Mouse (Mus musculus) CH12.LX (cell line): ENCODE measurements around the gene C2. TPM values are rescaled to one million over a fixed set of nuclear protein-coding genes. Genes with fewer than 3 reads are reported as not detected.

Source experiments
- DNase-seq: peaks from one replicate; pipeline ENCODE4 v3.0.0-alpha.2; 2013; ENCODE audit errors: extremely low read depth
- H3K27ac ChIP-seq: 2 replicates; pipeline ENCODE4 v1.5.1; 2012; ENCODE audit warnings: low read depth, mild to moderate bottlenecking, control low read depth, moderate library complexity; ENCODE audit not compliant: insufficient read depth
- H3K27me3 ChIP-seq: replicated peaks from 2 replicates; pipeline ENCODE3; 2012; ENCODE audit warnings: inconsistent platforms
- H3K36me3 ChIP-seq, 2 experiments: replicated peaks in 1 of 2; 2 replicates each; pipeline versions ENCODE3 to v1.6.1; 2012; ENCODE audit warnings: inconsistent platforms in 1 of 2, low read length in 1 of 2, mild to moderate bottlenecking in 1 of 2, mixed read lengths in 1 of 2, moderate library complexity in 1 of 2; ENCODE audit not compliant: control insufficient read depth in 1 of 2, insufficient read depth in 1 of 2
- H3K4me1 ChIP-seq, 2 experiments: 2 replicates each; pipeline ENCODE4 v1.6.1; 2012; ENCODE audit warnings: inconsistent platforms in 1 of 2, moderate library complexity in 1 of 2; ENCODE audit not compliant: insufficient read depth in 2 of 2, control insufficient read depth in 1 of 2
- H3K4me2 ChIP-seq: 2 replicates; pipeline ENCODE4 v1.6.1; 2012; ENCODE audit warnings: low read depth, mild to moderate bottlenecking, control low read depth; ENCODE audit not compliant: poor library complexity, insufficient read depth, severe bottlenecking
- H3K4me3 ChIP-seq, 3 experiments: fragments of 150-350 bp in 1 of 3; sonication (generic) in 1 of 3; replicated peaks in 1 of 3; 2 replicates each; pipeline versions ENCODE3 to v1.5.1; 2011 to 2012; ENCODE audit warnings: low read depth in 2 of 3, low read length in 2 of 3, mild to moderate bottlenecking in 2 of 3, moderate library complexity in 2 of 3, control low read depth in 1 of 3, improper control_type of control experiment in 1 of 3, inconsistent platforms in 1 of 3, mixed read lengths in 1 of 3; ENCODE audit not compliant: poor library complexity in 1 of 3
- H3K79me2 ChIP-seq: replicated peaks from 2 replicates; pipeline ENCODE4 v1.6.1; 2012; ENCODE audit warnings: mild to moderate bottlenecking, moderate library complexity; ENCODE audit not compliant: control insufficient read depth, poor library complexity, insufficient read depth, severe bottlenecking; ENCODE audit errors: extremely low read depth
- H3K9ac ChIP-seq: 2 replicates; pipeline ENCODE4 v1.6.1; 2012; ENCODE audit warnings: low read depth, mild to moderate bottlenecking, control low read depth, moderate library complexity; ENCODE audit not compliant: insufficient read depth
- H3K9me3 ChIP-seq: replicated peaks from 2 replicates; pipeline ENCODE3; 2012; ENCODE audit warnings: low read length, inconsistent platforms, mixed read lengths
- BHLHE40 ChIP-seq: IDR thresholded peaks from 2 replicates; pipeline ENCODE4 v1.6.1; 2011; ENCODE audit warnings: mild to moderate bottlenecking, low read depth, low read length, improper control_type of control experiment
- CHD1 ChIP-seq: IDR thresholded peaks from 2 replicates; pipeline ENCODE4 v1.6.1; 2012; ENCODE audit warnings: low read depth, low read length, improper control_type of control experiment, inconsistent platforms
- ELF1 ChIP-seq: IDR thresholded peaks from 2 replicates; pipeline ENCODE4 v1.6.1; 2014; ENCODE audit warnings: low read depth, mild to moderate bottlenecking, inconsistent platforms, low read length, improper control_type of control experiment
- GABPA ChIP-seq: IDR thresholded peaks from 2 replicates; pipeline ENCODE4 v1.6.1; 2012; ENCODE audit warnings: low read depth, low read length, improper control_type of control experiment, inconsistent platforms; ENCODE audit not compliant: insufficient replicate concordance
- IRF4 ChIP-seq: IDR thresholded peaks from 2 replicates; pipeline ENCODE4 v1.6.1; 2014; ENCODE audit warnings: low read depth, mild to moderate bottlenecking, inconsistent platforms, low read length, improper control_type of control experiment
- JUN ChIP-seq: IDR thresholded peaks from 2 replicates; pipeline ENCODE4 v1.6.1; 2011; ENCODE audit warnings: low read depth, mild to moderate bottlenecking, low read length, improper control_type of control experiment, moderate library complexity; ENCODE audit not compliant: insufficient read depth
- MAFK ChIP-seq: IDR thresholded peaks from 2 replicates; pipeline ENCODE4 v1.6.1; 2011; ENCODE audit warnings: low read length, improper control_type of control experiment; ENCODE audit not compliant: insufficient replicate concordance
- MAX ChIP-seq: IDR thresholded peaks from 2 replicates; pipeline ENCODE4 v1.6.1; 2011; ENCODE audit warnings: low read length, improper control_type of control experiment
- MAZ ChIP-seq: IDR thresholded peaks from 2 replicates; pipeline ENCODE4 v1.6.1; 2012; ENCODE audit warnings: low read depth, mild to moderate bottlenecking, inconsistent platforms, low read length, improper control_type of control experiment, moderate library complexity
- MEF2A ChIP-seq: IDR thresholded peaks from 2 replicates; pipeline ENCODE4 v1.6.1; 2014; ENCODE audit warnings: low read depth, mild to moderate bottlenecking, inconsistent platforms, low read length, improper control_type of control experiment, borderline replicate concordance
- MYC ChIP-seq: IDR thresholded peaks from 2 replicates; pipeline ENCODE4 v1.6.1; 2011; ENCODE audit warnings: low read depth, mild to moderate bottlenecking, improper control_type of control experiment, low read length
- NELFE ChIP-seq: IDR thresholded peaks from 2 replicates; pipeline ENCODE4 v1.6.1; 2011; ENCODE audit warnings: low read depth, low read length, improper control_type of control experiment
- PAX5 ChIP-seq: IDR thresholded peaks from 2 replicates; pipeline ENCODE4 v1.6.1; 2012; ENCODE audit warnings: low read length, inconsistent platforms, mixed read lengths
- POLR2AphosphoS2 ChIP-seq: IDR thresholded peaks from 2 replicates; pipeline ENCODE4 v1.6.1; 2011; ENCODE audit warnings: low read depth, low read length, improper control_type of control experiment
- RAD21 ChIP-seq: IDR thresholded peaks from 2 replicates; pipeline ENCODE4 v1.6.1; 2011; ENCODE audit warnings: low read depth, mild to moderate bottlenecking, low read length, improper control_type of control experiment, moderate library complexity
- RCOR1 ChIP-seq: conservative IDR thresholded peaks from 2 replicates; pipeline ENCODE4 v1.6.1; 2012; ENCODE audit warnings: low read depth, mild to moderate bottlenecking, inconsistent platforms, low read length, improper control_type of control experiment
- TBP ChIP-seq: conservative IDR thresholded peaks from 2 replicates; pipeline ENCODE4 v1.6.1; 2011; ENCODE audit warnings: low read depth, low read length, improper control_type of control experiment
- TCF12 ChIP-seq: IDR thresholded peaks from 2 replicates; pipeline ENCODE4 v1.6.1; 2014; ENCODE audit warnings: low read depth, mild to moderate bottlenecking, inconsistent platforms, low read length, improper control_type of control experiment
- UBTF ChIP-seq: IDR thresholded peaks from 2 replicates; pipeline ENCODE4 v1.6.1; 2012; ENCODE audit warnings: low read depth, mild to moderate bottlenecking, inconsistent platforms, low read length, improper control_type of control experiment, moderate library complexity
- USF1 ChIP-seq: IDR thresholded peaks from 2 replicates; pipeline ENCODE4 v1.6.1; 2014; ENCODE audit warnings: low read depth, mild to moderate bottlenecking, inconsistent platforms, low read length, improper control_type of control experiment
- ZC3H11A ChIP-seq: IDR thresholded peaks from 2 replicates; pipeline ENCODE4 v1.6.1; 2012; ENCODE audit warnings: low read depth, mild to moderate bottlenecking, inconsistent platforms, low read length, improper control_type of control experiment
- ZKSCAN1 ChIP-seq: IDR thresholded peaks from 2 replicates; pipeline ENCODE4 v1.6.1; 2012; ENCODE audit warnings: low read depth, inconsistent platforms, low read length, improper control_type of control experiment, borderline replicate concordance
- ZMIZ1 ChIP-seq: IDR thresholded peaks from 2 replicates; pipeline ENCODE4 v1.6.1; 2012; ENCODE audit warnings: low read depth, mild to moderate bottlenecking, inconsistent platforms, low read length, improper control_type of control experiment
- dilution Hi-C: fragments of 300-500 bp; cut with MboI; formaldehyde crosslinking; loops from 2 replicates; pipeline ENCODE4 v1.14.3; 2020; ENCODE audit warnings: low sequenced_read_pairs; ENCODE audit not compliant: extremely low pct_unique_long_range_greater_than_20kb, extremely low pct_ligation_motif_present
- in situ Hi-C: fragments of 300-500 bp; cut with MboI; formaldehyde crosslinking; loops from 3 replicates; pipeline ENCODE4 v1.14.3; 2019; ENCODE audit warnings: low sequenced_read_pairs, low pct_ligation_motif_present, low pct_unique_long_range_greater_than_20kb, mixed read lengths
- polyA plus RNA-seq: library from polyadenylated mRNA; unstranded; fragments of >175 nt; gene quantifications from 2 replicates; pipeline ENCODE4 v1.2.1, GENCODE M21; 2012; ENCODE audit warnings: low read depth; ENCODE audit not compliant: insufficient read length
- total RNA-seq, 2 experiments: library from RNA; depleted of rRNA; stranded (reverse); fragments of 300-350 nt in 1 of 2; fragments of >200 nt in 1 of 2; gene quantifications; 2 replicates each; pipeline ENCODE4 v1.2.3; 2012 to 2014

C2 gene
- total and polyA plus RNA-seq, 3 experiments = 1.3 to 6.6 (median 3.1) TPM

- DNase-seq = no peak
- Histone ChIP-seq H3K9me3 (no peaks in the 10 kb centered on the region), H3K4me3 (no peak within 1 kb of the TSS), H3K79me2 (no peaks in the 10 kb centered on the region), H3K27me3 (no peaks in the 10 kb centered on the region), H3K9ac (no peak within 1 kb of the TSS), H3K36me3 (peaks cover under 1 to 25% of the 10 kb centered on the region in 2 experiments), H3K4me1 (peaks cover 5 to 46% of the 10 kb centered on the region in 2 experiments; a peak in 3 of 4 replicates), H3K4me2 (no peak within 1 kb of the TSS)
- dilution Hi-C loops (no loop called here), in situ Hi-C loops (no loop called here)
- TF ChIP-seq PAX5 (no peak), CHD1 (no peak), IRF4 (no peak), TCF12 (no peak), ELF1 (no peak), RAD21 (no peak), ZKSCAN1 (no peak), MAZ (no peak), ZC3H11A (no peak), JUN (no peak), RCOR1 (no peak), NELFE (no peak), ZMIZ1 (no peak), MYC (no peak), POLR2AphosphoS2 (no peak), GABPA (no peak), MEF2A (no peak)
- TF ChIP-seq, all 38 proteins: peak for 0
- H3K27ac ChIP-seq = no peak within 1 kb of the TSS
These were observed 35.5 kb downstream of the C2 start, which contains the start of gene Cfb for GRCm38 (mm10) chr17:34862416-34863081. Gene Cfb, minus strand, starts transcription at chr17:34862518.

DNA sequence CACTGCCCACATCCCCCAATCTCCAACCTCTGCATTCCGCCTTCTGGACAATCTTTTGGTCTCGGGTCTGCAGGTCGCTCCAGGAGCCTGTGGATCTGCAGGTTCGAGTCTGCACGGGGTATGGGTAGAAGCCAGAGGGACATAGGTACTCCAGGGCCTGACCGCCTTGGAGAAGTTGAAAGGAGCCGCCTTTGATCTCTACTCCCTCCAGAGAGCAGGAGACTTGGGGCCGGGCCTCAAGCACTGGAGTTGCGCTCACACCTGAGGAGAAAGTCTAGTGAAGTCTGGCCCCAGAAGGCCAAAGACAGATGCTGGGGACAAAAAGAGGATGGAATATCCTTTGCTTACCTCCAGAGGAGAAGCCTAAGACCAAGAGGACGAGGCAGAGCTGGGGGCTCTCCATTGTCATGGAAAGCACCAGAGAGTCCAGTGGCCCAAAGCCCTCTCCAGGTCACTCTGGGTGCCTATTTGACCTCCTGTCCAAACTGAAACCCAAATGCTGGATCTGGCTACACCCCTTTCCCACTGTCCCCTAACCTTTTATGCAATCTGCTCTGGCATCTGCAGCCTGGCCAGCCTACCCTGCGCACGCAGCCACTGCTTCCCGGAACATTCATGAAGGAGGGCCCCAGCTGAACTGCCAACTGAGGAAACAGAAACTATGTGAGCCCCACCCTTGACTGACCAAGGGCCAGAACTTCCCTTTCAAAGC is 36.2 kb downstream of the C2 start:
- Histone ChIP-seq H3K4me1 (peaks cover 5 to 46% of the 10 kb centered on the region in 2 experiments; a peak in 3 of 4 replicates), H3K27me3 (no peaks in the 10 kb centered on the region), H3K9me3 (no peaks in the 10 kb centered on the region), H3K36me3 (peaks cover 7 to 32% of the 10 kb centered on the region in 2 experiments), H3K79me2 (no peaks in the 10 kb centered on the region), H3K4me3 (no peak overlapping the region), H3K27ac (no peak overlapping the region), H3K4me2 (no peak overlapping the region), H3K9ac (no peak overlapping the region)
- no peak for TF ChIP-seq PAX5
- TF ChIP-seq BHLHE40 = no peak
- no peak for TF ChIP-seq MAX
- no peak for TF ChIP-seq UBTF
- no peak for TF ChIP-seq MAFK
- TF ChIP-seq MEF2A = no peak
- TF ChIP-seq RCOR1 = no peak
- no peak for TF ChIP-seq POLR2AphosphoS2
- no peak for TF ChIP-seq USF1
- TF ChIP-seq ZKSCAN1 = no peak
- no peak for TF ChIP-seq TBP
- TF ChIP-seq RAD21 = no peak
- in situ Hi-C loops = no loop called here
- dilution Hi-C loops = no loop called here
- no peak for DNase-seq
